ENCODE assay signal across 8 mouse cellular contexts in the genomic region with DNA sequence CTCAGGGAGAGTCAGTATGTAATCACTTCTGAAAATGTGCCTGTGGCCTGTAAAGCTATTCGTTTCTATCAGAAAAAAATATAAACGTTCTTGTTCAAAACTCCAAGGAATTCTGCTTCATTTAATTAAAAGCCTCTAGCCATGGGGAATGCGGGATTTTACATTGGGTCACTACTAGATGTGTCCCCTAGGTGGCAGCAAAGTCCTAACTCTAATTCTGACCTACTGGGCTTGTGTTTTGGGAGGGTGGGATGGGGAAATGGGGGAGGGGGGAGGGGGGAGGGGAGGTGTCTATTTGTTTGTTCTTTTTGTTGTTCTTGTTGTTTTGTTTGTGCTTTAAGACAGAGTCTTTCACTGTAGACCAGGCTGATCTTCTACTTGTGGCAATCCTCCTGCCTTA. TPM values are rescaled to one million over a fixed set of nuclear protein-coding genes. Genes with fewer than 3 reads are reported as not detected.
DNase-seq lines count a peak whose midpoint lies in the region; TF ChIP-seq lines count a peak whose summit lies in the region.

No protein-coding gene starts in this region.

- no peak for TF ChIP-seq POLR2A in thymus, adult 2 months (IDR thresholded peaks at IDR 0.05; ENCODE audit: control insufficient read depth, extremely low read depth, insufficient read depth, low read length, poor library complexity)

- DNase-seq in gastrocnemius, adult 2 months: no peak
- no peak for DNase-seq in gastrocnemius, postnatal 14 days
- DNase-seq in thymus, adult 2 months: peak; percentile 37
- DNase-seq in thymus, adult 18-20 months: no peak
- DNase-seq in cerebellum, postnatal 25 days: peak; percentile 74 to 80
- peak; percentile 52 to 68 for DNase-seq in kidney, postnatal 25 days
- DNase-seq in lung, postnatal 36 days: peak; percentile 75
- DNase-seq in yolk sac, embryonic 10.5 days (ENCODE audit: low spot score): peak; percentile 27

- H3K4me1 ChIP-seq in thymus, adult 2 months (replicated peaks; ENCODE audit: control insufficient read depth, insufficient read depth, low read length): no peaks in the 10 kb centered on the region

- TF ChIP-seq CTCF in gastrocnemius, adult 2 months (IDR thresholded peaks at IDR 0.05): peak; percentile 58
- TF ChIP-seq CTCF in thymus, adult 2 months (IDR thresholded peaks at IDR 0.05; ENCODE audit: borderline replicate concordance, control insufficient read depth, extremely low read depth, insufficient read depth, low read length, poor library complexity): no peak

- H3K4me3 ChIP-seq in gastrocnemius, adult 2 months: no peak overlapping the region
- H3K4me3 ChIP-seq in thymus, adult 2 months (ENCODE audit: control insufficient read depth, insufficient read depth, low read length): no peak overlapping the region

- no peaks in the 10 kb centered on the region for H3K36me3 ChIP-seq in thymus, adult 2 months (ENCODE audit: control insufficient read depth, insufficient read depth, low read length)

- no peaks in the 10 kb centered on the region for H3K27me3 ChIP-seq in thymus, adult 2 months (ENCODE audit: control insufficient read depth, insufficient read depth, low read length)

- H3K27ac ChIP-seq in gastrocnemius, adult 2 months: no peak overlapping the region
- H3K27ac ChIP-seq in thymus, adult 2 months (ENCODE audit: control insufficient read depth, insufficient read depth, low read length): no peak overlapping the region

- 2% methylated on average over 3 of the region's 3 CpGs for WGBS in thymus, adult 2 months

- intact Hi-C loops in gastrocnemius, adult 2 months (cut with DNase I): no loop called here
- intact Hi-C loops in gastrocnemius, postnatal 14 days (cut with DNase I; ENCODE audit: low total_unique reads): no loop called here

RNA-seq across cellular contexts. Expression of gene Specc1, which starts 7.2 kb away (rescaled TPM):
- total RNA-seq in gastrocnemius, adult 2 months (2021): 1 to 10 TPM; 1.5 to 2.3 TPM
- 1 to 10 TPM; 5.0 to 5.4 TPM for total RNA-seq in gastrocnemius, postnatal 14 days (2021)
- polyA plus RNA-seq in thymus, adult 2 months (2012; rRNA removed): 2.1 and 2.4 TPM in 2 replicates

RNA-seq across cellular contexts. Expression of gene Akap10, which starts 19.3 kb away (rescaled TPM):
- 10 to 100 TPM in 1 of 2 experiments, 1 to 10 TPM in 1; 9.9 to 11.3 TPM for total RNA-seq in gastrocnemius, adult 2 months (2021)
- 1 to 10 TPM; 8.0 to 9.5 TPM for total RNA-seq in gastrocnemius, postnatal 14 days (2021)
- 22.2 and 23.9 TPM in 2 replicates for polyA plus RNA-seq in thymus, adult 2 months (2012; rRNA removed)

Comparison
In these comparisons a context has a peak if more than half of its experiments do, and no peak if none do; other contexts are left out.
1. DNase-seq: peak in thymus, adult 2 months (single experiment), cerebellum, postnatal 25 days (2 of 2), kidney, postnatal 25 days (2 of 2), lung, postnatal 36 days (single experiment) and yolk sac, embryonic 10.5 days (single experiment); none in gastrocnemius, adult 2 months (single experiment), gastrocnemius, postnatal 14 days (single experiment) and thymus, adult 18-20 months (0 of 2).